Mouse (Mus musculus) heart, embryonic 13.5 days (tissue): Measurements from ENCODE around the gene Timmdc1. TPM values are rescaled to one million over a fixed set of nuclear protein-coding genes. Genes with fewer than 3 reads are reported as not detected.

Source experiments
- ATAC-seq: fragments of 200-750 bp; cut with Nextera tagmentation; 2 replicates; pipeline ENCODE4 v1.8.0; 2017; ENCODE audit warnings: moderate TSS enrichment; ENCODE audit not compliant: insufficient number of reproducible peaks, low FRiP score, low TSS enrichment; ENCODE audit errors: extremely low read depth
- H3K27ac ChIP-seq: fragments of 300-500 bp; sonication (generic); replicated peaks from 2 replicates; pipeline ENCODE4 v1.5.1; 2015; ENCODE audit warnings: moderate library complexity, mild to moderate bottlenecking, inconsistent platforms
- H3K27me3 ChIP-seq: fragments of 300-500 bp; sonication (generic); replicated peaks from 2 replicates; pipeline ENCODE4 v1.6.1; 2015; ENCODE audit warnings: mild to moderate bottlenecking, inconsistent platforms
- H3K36me3 ChIP-seq: fragments of 300-500 bp; sonication (generic); 2 replicates; pipeline ENCODE4 v1.6.1; 2015; ENCODE audit warnings: mild to moderate bottlenecking, inconsistent platforms
- H3K4me1 ChIP-seq: fragments of 300-500 bp; sonication (generic); 2 replicates; pipeline ENCODE4 v1.6.1; 2015; ENCODE audit warnings: inconsistent platforms
- H3K4me2 ChIP-seq: fragments of 300-500 bp; sonication (generic); 2 replicates; pipeline ENCODE4 v1.6.1; 2015; ENCODE audit warnings: inconsistent platforms, mild to moderate bottlenecking, moderate library complexity
- H3K4me3 ChIP-seq: fragments of 300-500 bp; sonication (generic); 2 replicates; pipeline ENCODE4 v1.5.1; 2015; ENCODE audit warnings: moderate library complexity, mild to moderate bottlenecking, inconsistent platforms
- H3K9ac ChIP-seq: fragments of 300-500 bp; sonication (generic); 2 replicates; pipeline ENCODE4 v1.6.1; 2015; ENCODE audit warnings: inconsistent platforms, mild to moderate bottlenecking, moderate library complexity
- H3K9me3 ChIP-seq: fragments of 300-500 bp; sonication (generic); 2 replicates; pipeline ENCODE4 v1.6.1; 2016; ENCODE audit warnings: inconsistent platforms
- WGBS: fragments of 180-500 bp; shearing (Covaris S2); methylation state at CpG from one replicate; pipeline ENCODE4 v1.1.7; 2015; ENCODE audit warnings: mixed read lengths; 5-methylcytosine and 5-hydroxymethylcytosine counted together
- polyA plus RNA-seq: library from polyadenylated mRNA; unstranded; fragments of >200 nt; fragmentation: Nextera tagmentation; extraction: Ambion mirVana; gene quantifications from 2 replicates; pipeline ENCODE4 v1.2.1, GENCODE M21; 2015

The Timmdc1 gene
- polyA plus RNA-seq, 1 experiment from 2014 or later, result 29.7 TPM

DNA sequence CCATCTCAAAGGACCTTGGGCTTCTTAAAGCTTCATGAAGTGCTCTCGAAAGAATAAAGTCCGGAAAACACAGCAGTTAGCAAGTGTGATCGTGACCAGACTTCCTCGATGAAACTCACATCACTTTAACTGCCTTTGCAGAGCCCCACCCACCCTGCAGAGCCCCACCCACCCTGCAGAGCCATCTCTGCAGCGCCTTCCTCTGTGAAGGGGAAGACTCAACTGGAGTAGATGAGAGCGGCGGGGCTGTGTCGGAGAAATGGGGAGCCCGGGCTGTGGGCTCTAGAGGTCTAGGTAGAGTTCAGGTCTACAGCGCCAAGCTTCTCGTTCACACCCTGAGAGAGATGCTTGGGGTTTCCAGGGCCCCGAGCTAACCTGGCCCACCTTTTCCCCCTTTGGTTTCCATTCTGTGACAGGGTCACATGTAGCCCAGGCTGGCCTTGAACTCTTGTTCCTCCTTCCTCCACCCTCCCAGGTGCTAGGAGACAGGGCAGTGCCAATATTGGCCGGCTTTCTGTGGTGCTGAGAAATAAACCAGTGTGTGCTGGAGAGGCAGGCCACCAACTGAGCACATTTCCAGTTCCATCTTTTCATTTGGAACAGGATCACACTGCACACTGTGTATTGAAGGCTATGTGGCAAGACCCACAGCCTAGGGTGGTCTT is 16.4 kb upstream of the Timmdc1 start:
- Histone ChIP-seq H3K36me3 (peaks cover 85% of the 10 kb centered on the region), H3K4me2 (no peak overlapping the region), H3K4me3 (no peak overlapping the region), H3K27me3 (no peaks in the 10 kb centered on the region), H3K4me1 (no peaks in the 10 kb centered on the region), H3K27ac (no peak overlapping the region), H3K9ac (no peak overlapping the region), H3K9me3 (no peaks in the 10 kb centered on the region)
- no peak for ATAC-seq
- 88% methylated on average over 13 of the region's 13 CpGs for WGBS

DNA sequence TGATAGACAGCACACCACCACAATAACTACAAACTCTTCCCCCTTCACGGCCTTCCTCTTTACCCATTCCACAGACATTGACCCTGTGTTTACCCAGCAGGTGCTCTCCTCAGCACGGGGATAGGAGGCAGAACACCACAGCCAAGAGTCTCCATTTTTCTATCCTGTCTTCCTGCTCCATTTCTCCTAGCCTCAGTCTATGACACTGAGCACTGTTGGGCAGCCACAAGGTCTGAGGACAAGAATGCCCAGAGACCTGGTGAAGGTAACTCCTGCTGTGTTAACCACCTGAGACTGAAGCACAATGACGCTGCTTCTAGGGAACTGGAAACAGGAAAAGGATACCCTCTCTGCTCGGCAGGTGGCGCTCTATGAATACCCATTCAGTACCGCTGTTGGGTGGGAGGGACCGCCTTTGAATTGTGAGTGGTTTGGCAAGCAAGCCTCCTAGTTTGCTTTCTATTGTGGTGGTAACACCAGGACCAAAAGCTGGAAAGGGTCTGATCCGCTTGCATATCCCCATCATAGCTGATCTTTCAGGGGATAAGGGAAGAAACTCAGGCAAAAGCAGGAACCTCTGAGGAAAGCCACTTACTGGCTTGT is 14.2 kb upstream of the Timmdc1 start:
- no peak overlapping the region for H3K4me3 ChIP-seq
- H3K4me1 ChIP-seq, result no peaks in the 10 kb centered on the region
- 44% methylated on average over 8 of the region's 8 CpGs for WGBS
- no peak overlapping the region for H3K27ac ChIP-seq
- peaks cover 87% of the 10 kb centered on the region for H3K36me3 ChIP-seq
- no peak overlapping the region for H3K9ac ChIP-seq
- H3K4me2 ChIP-seq, result no peak overlapping the region
- H3K9me3 ChIP-seq, result no peaks in the 10 kb centered on the region
- no peak for ATAC-seq
- no peaks in the 10 kb centered on the region for H3K27me3 ChIP-seq

DNA sequence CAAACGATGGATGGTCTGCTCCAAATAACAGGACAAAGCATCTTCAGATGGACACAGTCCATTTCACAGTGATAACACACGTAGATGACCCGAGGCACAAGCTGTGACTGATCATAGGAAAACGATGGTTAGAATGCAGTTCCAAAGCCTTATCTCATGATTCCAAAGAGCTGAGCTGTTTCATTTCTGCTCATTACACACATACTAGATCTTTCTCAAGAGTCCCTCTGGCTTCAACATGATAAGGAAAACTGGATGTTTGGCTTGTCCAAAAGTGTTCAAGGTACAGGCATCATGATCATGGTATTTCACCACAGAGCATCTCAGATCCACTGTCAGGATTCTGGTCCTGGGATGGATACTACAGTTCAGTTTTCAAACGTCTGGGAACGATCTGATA is 3.8 kb upstream of the Timmdc1 start:
- Histone ChIP-seq H3K27me3 (no peaks in the 10 kb centered on the region), H3K4me1 (peaks cover 12% of the 10 kb centered on the region), H3K9ac (no peak overlapping the region), H3K4me3 (no peak overlapping the region), H3K36me3 (peaks cover 69% of the 10 kb centered on the region), H3K4me2 (no peak overlapping the region), H3K9me3 (no peaks in the 10 kb centered on the region), H3K27ac (no peak overlapping the region)
- WGBS, result 72% methylated on average over 6 of the region's 6 CpGs
- no peak for ATAC-seq

DNA sequence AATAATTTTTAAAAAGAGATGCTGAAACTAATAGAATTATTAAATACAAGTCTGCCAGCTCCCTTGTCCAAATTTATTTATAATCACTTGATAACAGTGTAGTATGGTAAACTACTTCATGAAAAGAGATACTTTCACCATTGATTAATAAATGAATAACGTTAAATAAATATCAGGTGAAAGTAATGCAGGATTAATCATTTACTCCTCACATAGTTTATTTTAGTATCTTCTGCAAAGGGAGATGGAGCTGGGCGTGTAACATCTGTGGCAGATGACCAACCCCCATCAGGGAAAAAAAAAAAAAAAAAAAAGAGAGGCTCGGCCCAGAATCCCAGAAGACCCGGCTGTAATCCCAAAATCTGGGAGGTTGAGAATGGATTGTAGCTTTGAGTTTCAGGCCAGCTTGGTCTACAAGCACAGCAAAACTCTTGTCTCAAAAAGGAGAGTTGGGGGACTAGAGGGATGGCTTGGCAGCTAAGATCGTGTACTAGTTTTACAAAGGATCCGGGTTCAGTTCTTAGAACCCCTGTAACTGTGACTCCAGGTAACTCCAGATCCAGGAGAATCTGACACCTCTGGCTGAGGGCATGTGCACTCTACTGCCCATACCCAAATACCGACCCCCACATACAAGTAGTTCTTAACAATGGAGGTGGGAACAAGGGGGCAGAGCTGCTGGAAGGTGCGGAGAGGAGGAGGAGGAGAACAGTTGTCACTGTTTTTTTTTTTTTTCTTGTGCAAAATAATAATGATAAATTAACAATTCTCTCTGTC is 1.1 kb downstream of the Timmdc1 start:
- 26% methylated on average over 8 of the region's 8 CpGs for WGBS
- H3K4me1 ChIP-seq, result peaks cover 27% of the 10 kb centered on the region
- no peak for ATAC-seq
- peak overlapping the region; percentile 79 for H3K4me3 ChIP-seq
- H3K36me3 ChIP-seq, result peaks cover 46% of the 10 kb centered on the region
- peak overlapping the region; percentile 79 for H3K4me2 ChIP-seq
- no peaks in the 10 kb centered on the region for H3K27me3 ChIP-seq
- H3K27ac ChIP-seq, result 0 out of 2 replicates have a peak overlapping the region, but pooled peaks have one; percentile 8
- H3K9ac ChIP-seq, result peak overlapping the region; percentile 90
- no peaks in the 10 kb centered on the region for H3K9me3 ChIP-seq

DNA sequence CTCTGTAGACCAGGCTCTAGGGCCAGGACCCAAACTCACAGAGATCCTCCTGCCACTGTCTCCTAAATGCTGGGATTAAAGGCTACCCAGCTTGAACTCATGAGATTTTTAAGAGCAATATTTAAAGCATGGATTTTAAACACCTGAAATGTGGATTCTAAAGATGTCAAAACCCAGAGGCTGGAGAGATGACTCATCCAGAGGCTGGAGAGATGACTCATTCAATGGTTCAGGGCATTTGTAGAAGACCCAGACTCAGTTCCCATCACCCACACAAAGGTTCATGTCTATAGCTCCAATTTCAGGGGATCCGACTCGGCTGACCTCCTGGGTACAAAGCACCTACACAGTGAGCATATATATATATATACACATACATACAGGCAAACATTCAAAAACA is 3.3 kb downstream of the Timmdc1 start:
- H3K9ac ChIP-seq, result no peak overlapping the region; the same call in 1 of the 2 replicates
- H3K27me3 ChIP-seq, result no peaks in the 10 kb centered on the region
- no peak for ATAC-seq
- H3K4me1 ChIP-seq, result peaks cover 27% of the 10 kb centered on the region
- H3K27ac ChIP-seq, result no peak overlapping the region
- H3K4me2 ChIP-seq, result no peak overlapping the region
- WGBS, result 94% methylated on average over 2 of the region's 2 CpGs
- H3K36me3 ChIP-seq, result peaks cover 43% of the 10 kb centered on the region
- H3K4me3 ChIP-seq, result no peak overlapping the region
- no peaks in the 10 kb centered on the region for H3K9me3 ChIP-seq

DNA sequence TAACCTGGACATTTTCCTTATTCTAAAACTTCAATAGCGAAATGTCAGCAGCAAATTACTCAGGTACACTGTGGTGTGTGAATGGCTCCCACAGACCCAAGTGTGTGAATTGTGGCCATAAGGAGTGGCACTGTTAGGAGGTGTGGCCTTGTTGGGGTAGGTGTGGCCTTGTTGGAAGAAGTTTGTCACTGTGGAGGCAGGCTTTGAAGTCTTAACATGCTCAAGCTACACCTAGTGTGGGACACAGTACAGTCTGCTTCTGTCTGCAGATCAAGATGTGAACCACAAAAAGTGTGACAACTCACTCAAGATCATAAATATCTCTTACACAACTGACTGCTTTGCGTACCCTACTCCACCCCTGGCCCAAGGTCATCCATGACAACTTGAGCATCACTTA is 11.6 kb downstream of the Timmdc1 start:
- 96% methylated on average over 2 of the region's 2 CpGs for WGBS
- no peaks in the 10 kb centered on the region for H3K27me3 ChIP-seq
- no peak overlapping the region for H3K27ac ChIP-seq
- H3K36me3 ChIP-seq, result peaks cover 80% of the 10 kb centered on the region
- H3K9ac ChIP-seq, result no peak overlapping the region
- no peaks in the 10 kb centered on the region for H3K4me1 ChIP-seq
- no peak overlapping the region for H3K4me2 ChIP-seq
- ATAC-seq, result no peak
- H3K9me3 ChIP-seq, result no peaks in the 10 kb centered on the region
- no peak overlapping the region for H3K4me3 ChIP-seq

DNA sequence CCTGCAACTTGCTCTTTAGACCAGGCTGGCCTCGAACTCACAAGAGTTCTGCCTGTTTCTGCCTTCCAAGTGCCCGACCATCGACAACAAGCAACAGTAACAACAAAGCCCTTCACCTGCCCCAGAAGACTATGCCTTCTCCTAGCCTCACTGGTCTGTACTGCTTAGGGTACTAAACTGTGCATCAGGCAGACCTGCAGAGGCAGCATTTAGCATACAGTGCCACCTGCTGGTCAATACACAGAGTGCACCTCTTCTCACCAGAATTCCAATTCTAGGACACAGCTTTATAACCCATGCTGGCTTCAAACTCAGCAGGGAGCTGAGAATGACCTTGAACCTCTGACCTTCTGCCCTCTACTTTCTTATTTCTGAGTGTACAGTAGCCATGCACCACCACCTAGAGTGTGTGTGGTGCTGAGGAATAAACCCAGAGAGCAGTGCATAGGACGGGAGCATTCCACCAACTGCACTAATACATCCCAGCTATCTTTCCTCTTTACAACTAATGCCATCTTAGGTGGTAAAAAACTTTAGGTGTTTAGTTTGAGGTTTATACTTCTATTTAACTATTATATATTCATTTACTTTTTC is 16.3 kb downstream of the Timmdc1 start:
- Histone ChIP-seq H3K4me1 (no peaks in the 10 kb centered on the region), H3K9me3 (no peaks in the 10 kb centered on the region), H3K27me3 (no peaks in the 10 kb centered on the region), H3K36me3 (peaks cover 85% of the 10 kb centered on the region), H3K9ac (no peak overlapping the region), H3K4me2 (no peak overlapping the region), H3K27ac (no peak overlapping the region), H3K4me3 (no peak overlapping the region)
- peak; percentile 54; the same call in 1 of the 2 replicates for ATAC-seq
- 64% methylated on average over 4 of the region's 4 CpGs for WGBS

DNA sequence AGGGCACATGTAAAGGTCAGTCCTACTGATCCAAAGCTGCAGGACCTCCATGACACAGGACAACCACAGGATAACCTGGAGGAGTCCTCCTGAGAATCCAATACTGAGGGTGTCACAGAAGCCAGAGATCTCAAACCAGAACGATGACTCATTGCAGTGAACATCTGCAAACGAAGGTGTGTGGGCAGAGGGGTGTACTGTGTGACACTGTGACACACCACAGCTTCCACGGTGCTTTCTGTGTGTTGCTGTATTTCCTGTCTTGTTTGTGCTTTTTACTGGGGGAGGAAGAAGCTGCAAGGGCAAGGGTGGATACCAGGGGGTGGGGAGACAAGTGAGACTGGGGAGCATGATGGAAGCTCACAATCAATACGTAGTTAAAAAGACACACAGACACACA is 18.9 kb downstream of the Timmdc1 start:
- ATAC-seq, result no peak
- Histone ChIP-seq H3K4me3 (no peak overlapping the region), H3K9me3 (no peaks in the 10 kb centered on the region), H3K9ac (no peak overlapping the region), H3K27ac (no peak overlapping the region), H3K4me1 (no peaks in the 10 kb centered on the region), H3K4me2 (no peak overlapping the region), H3K27me3 (no peaks in the 10 kb centered on the region), H3K36me3 (peaks cover 82% of the 10 kb centered on the region)
- WGBS, result 84% methylated on average over 4 of the region's 4 CpGs

DNA sequence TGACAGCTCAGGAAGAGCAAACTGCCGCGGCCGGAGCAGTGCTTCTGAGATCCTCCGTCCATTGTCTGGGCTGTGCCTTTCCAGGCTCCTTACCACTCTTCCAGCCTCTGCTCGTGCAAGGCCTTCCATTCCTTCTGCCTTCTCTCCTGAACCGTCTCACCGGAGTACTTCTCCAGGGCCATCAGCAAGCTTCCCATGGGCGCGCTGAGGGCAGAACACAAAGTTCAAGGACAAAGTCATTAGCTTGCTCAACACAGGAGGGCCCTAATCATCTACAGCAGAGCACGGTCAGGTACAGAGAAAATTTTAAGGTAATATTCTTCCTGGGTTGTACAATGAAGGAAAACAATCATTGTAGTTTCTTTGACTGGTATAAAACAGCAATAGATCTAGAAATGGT is 20.0 kb downstream of the Timmdc1 start:
- H3K4me3 ChIP-seq, result no peak overlapping the region
- no peak for ATAC-seq
- no peak overlapping the region for H3K9ac ChIP-seq
- no peaks in the 10 kb centered on the region for H3K4me1 ChIP-seq
- 84% methylated on average over 10 of the region's 10 CpGs for WGBS
- no peak overlapping the region for H3K4me2 ChIP-seq
- H3K9me3 ChIP-seq, result no peaks in the 10 kb centered on the region
- no peaks in the 10 kb centered on the region for H3K27me3 ChIP-seq
- peaks cover 82% of the 10 kb centered on the region for H3K36me3 ChIP-seq
- no peak overlapping the region for H3K27ac ChIP-seq

DNA sequence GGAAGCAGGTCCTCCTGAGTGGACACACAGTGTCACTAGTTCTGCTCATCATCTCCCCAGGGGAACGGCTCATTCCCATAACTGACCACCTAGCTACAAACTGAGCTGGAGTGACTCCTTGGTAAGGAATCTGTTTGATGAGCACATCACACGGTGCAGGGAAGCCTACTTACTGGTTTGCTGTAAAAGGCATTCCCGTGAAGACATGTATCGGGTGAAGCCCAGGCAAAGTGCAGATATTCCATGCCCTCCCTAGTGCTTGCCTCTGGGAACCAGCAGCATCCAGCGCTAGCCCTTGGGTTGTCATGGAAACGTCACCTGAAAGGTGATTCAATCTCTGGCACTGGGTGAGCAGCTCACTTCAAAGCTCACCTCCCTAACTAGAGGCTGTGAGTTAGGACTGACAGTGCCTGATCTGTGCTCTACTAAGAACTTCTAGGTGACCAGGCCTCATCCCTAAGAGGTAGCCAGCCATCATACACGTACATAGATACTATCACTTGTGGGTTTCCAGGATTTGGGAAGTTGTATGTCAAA is 25.8 kb downstream of the Timmdc1 start:
- Histone ChIP-seq H3K27ac (no peak overlapping the region), H3K27me3 (no peaks in the 10 kb centered on the region), H3K36me3 (peaks cover 49% of the 10 kb centered on the region), H3K9me3 (no peaks in the 10 kb centered on the region), H3K4me3 (no peak overlapping the region), H3K4me2 (no peak overlapping the region), H3K4me1 (no peaks in the 10 kb centered on the region), H3K9ac (no peak overlapping the region)
- ATAC-seq, result no peak
- WGBS, result 82% methylated on average over 7 of the region's 7 CpGs

DNA sequence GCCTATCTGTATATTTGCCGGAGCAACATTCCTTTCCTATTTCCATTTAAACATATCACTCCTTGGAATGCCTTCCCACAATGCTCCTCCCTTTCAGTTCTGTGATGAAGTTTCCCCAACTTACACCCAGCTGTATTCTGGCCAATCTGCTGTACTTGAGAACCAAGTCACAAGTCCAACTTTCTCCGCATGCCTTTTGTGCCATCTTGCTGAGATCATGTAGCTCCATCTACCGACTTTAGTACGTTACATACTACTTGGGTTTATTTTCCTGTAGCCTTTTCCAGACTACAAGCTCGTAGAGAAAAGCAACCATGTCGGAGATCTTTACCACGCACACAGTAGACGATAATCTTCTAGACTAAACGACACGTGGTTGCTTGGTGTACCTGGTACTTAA is 28.6 kb downstream of the Timmdc1 start:
- no peak overlapping the region for H3K27ac ChIP-seq
- no peaks in the 10 kb centered on the region for H3K27me3 ChIP-seq
- ATAC-seq, result no peak
- H3K4me3 ChIP-seq, result no peak overlapping the region
- no peaks in the 10 kb centered on the region for H3K9me3 ChIP-seq
- H3K4me2 ChIP-seq, result no peak overlapping the region
- no peaks in the 10 kb centered on the region for H3K4me1 ChIP-seq
- whole genome bisulfite sequencing, result 70% methylated on average over 10 of the region's 10 CpGs
- H3K36me3 ChIP-seq, result peaks cover 26% of the 10 kb centered on the region
- no peak overlapping the region for H3K9ac ChIP-seq
